Mouse (Mus musculus) testis, adult 2 months (tissue): ENCODE measurements around the gene Hist1h2bb.

ENCODE experiments used
- CTCF ChIP-seq: fragments of 200-500 bp; IDR thresholded peaks from 2 replicates; pipeline ENCODE4 v1.5.1; 2012; ENCODE audit warnings: low read depth, mild to moderate bottlenecking, inconsistent platforms, low read length, moderate library complexity; ENCODE audit not compliant: control insufficient read depth, insufficient read depth, insufficient replicate concordance
- POLR2A ChIP-seq: fragments of 200-500 bp; IDR thresholded peaks from 2 replicates; pipeline ENCODE4 v1.6.1; 2012; ENCODE audit warnings: low read depth, mild to moderate bottlenecking, inconsistent platforms, low read length, moderate library complexity; ENCODE audit not compliant: control insufficient read depth

GRCm38 (mm10) chr13:23729192-23729525, 17.4 kb upstream of the Hist1h2bb start:
- no peak for TF ChIP-seq CTCF
- TF ChIP-seq POLR2A: no peak
